Mouse (Mus musculus): ENCODE measurements around the gene Tada3.

GRCm38 (mm10) chr6:113396270-113397030 is 18.8 kb upstream of the Tada3 start:
- TF ChIP-seq CTCF (IDR thresholded peaks at IDR 0.05; ENCODE audit: extremely low read depth, insufficient read depth, insufficient read length, insufficient replicate concordance) (no peak), POLR2A (IDR thresholded peaks at IDR 0.05; ENCODE audit: low read depth, low read length) (no peak)

Measured in spleen, adult 2 months (tissue).